Mouse (Mus musculus) spleen, postnatal 36 days (tissue): Measurements from ENCODE around the gene Tacc2.
"Not testable (repeated sequence)": the region's sequence is repeated elsewhere in the genome, so short reads cannot be mapped to it uniquely, and the experiment has no call there.

Source experiments
- DNase-seq, 2 experiments: peaks; one replicate each; pipeline ENCODE4 v3.0.0; 2022; ENCODE audit warnings: low spot score in 2 of 2, mixed read lengths in 1 of 2

Gene Tacc2

GRCm38 (mm10) chr7:130650621-130651020, 73.4 kb downstream of the Tacc2 start:
- no peak for DNase-seq

GRCm38 (mm10) chr7:130653036-130653555, 75.9 kb downstream of the Tacc2 start:
- no peak for DNase-seq

- DNase-seq, result no peak
Measured at GRCm38 (mm10) chr7:130654562-130654961, 77.3 kb downstream of the Tacc2 start.

- no peak for DNase-seq
Measured at GRCm38 (mm10) chr7:130656965-130657364, 79.7 kb downstream of the Tacc2 start.

- DNase-seq, result no peak
Measured at GRCm38 (mm10) chr7:130657751-130658150, 80.5 kb downstream of the Tacc2 start.

- DNase-seq, result no peak
Measured at GRCm38 (mm10) chr7:130659129-130659528, 81.9 kb downstream of the Tacc2 start.

- DNase-seq, result no peak
Measured at GRCm38 (mm10) chr7:130662250-130662649, 85.0 kb downstream of the Tacc2 start.

GRCm38 (mm10) chr7:130662869-130663268, 85.6 kb downstream of the Tacc2 start:
- no peak for DNase-seq

GRCm38 (mm10) chr7:130664037-130664436, 86.8 kb downstream of the Tacc2 start:
- no peak for DNase-seq

- DNase-seq, result no peak
Measured at GRCm38 (mm10) chr7:130664629-130665028, 87.4 kb downstream of the Tacc2 start.

GRCm38 (mm10) chr7:130665358-130665757, 88.1 kb downstream of the Tacc2 start:
- DNase-seq, result no peak

- DNase-seq, result not testable (repeated sequence)
Measured at GRCm38 (mm10) chr7:130668013-130668412, 90.8 kb downstream of the Tacc2 start.

- DNase-seq, result no peak
Measured at GRCm38 (mm10) chr7:130668729-130669281, 91.6 kb downstream of the Tacc2 start.

- no peak for DNase-seq
Measured at GRCm38 (mm10) chr7:130669370-130669881, 92.2 kb downstream of the Tacc2 start.

GRCm38 (mm10) chr7:130670358-130670757, 93.1 kb downstream of the Tacc2 start:
- DNase-seq, result no peak

- no peak for DNase-seq
Measured at GRCm38 (mm10) chr7:130671301-130671700, 94.1 kb downstream of the Tacc2 start.

GRCm38 (mm10) chr7:130673169-130674033, 96.2 kb downstream of the Tacc2 start:
- no peak for DNase-seq

- DNase-seq, result no peak
Measured at GRCm38 (mm10) chr7:130674526-130674925, 97.3 kb downstream of the Tacc2 start.

- no peak for DNase-seq
Measured at GRCm38 (mm10) chr7:130676885-130677540, 99.8 kb downstream of the Tacc2 start.

- DNase-seq, result no peak
Measured at GRCm38 (mm10) chr7:130677541-130678274, 100.5 kb downstream of the Tacc2 start.

GRCm38 (mm10) chr7:130678414-130678813, 101.2 kb downstream of the Tacc2 start:
- DNase-seq, result no peak

GRCm38 (mm10) chr7:130681798-130682197, 104.6 kb downstream of the Tacc2 start:
- no peak for DNase-seq
